Mouse (Mus musculus): Measurements from ENCODE around the gene Phc2.

GRCm38 (mm10) chr4:128784950-128785631 lies 130.6 kb downstream of the Phc2 start:
- TF ChIP-seq CTCF (IDR thresholded peaks at IDR 0.05) (no peak), POLR2A (IDR thresholded peaks at IDR 0.05; ENCODE audit: insufficient read depth, low read depth, low read length) (no peak)
